ENCODE assay signal across 7 mouse cellular contexts in the genomic region with DNA sequence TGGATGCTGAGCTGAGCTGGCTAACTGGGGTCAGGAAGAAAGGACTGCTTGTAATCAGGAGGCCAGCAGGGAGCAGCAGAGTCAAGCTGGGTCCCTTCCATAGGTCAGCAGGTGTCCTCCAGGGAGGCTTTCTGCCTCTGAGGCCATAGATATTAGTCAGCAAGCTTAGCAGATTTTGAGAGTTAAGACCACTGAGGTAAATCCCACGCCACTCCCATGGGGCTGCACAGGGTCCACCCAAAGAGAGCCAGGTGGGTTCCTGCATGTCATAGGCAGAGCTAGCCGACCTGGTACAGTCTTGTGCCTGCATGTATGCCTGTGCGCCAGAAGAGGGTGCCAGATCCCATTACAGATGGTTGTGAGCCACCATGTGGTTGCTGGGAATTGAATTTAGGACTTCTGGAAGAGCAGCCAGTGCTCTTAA.
DNase-seq lines count a peak whose midpoint lies in the region; ATAC-seq and TF ChIP-seq lines count a peak whose summit lies in the region.

No protein-coding gene starts in this region.

- no peak for TF ChIP-seq EP300 in liver, postnatal 0 days (IDR thresholded peaks at IDR 0.05; ENCODE audit: low read depth)

- 0 out of 2 replicates have a peak overlapping the region, but pooled peaks have one; percentile 18 for H3K27ac ChIP-seq in layer of hippocampus, adult 2 months
- H3K27ac ChIP-seq in liver, postnatal 0 days (ENCODE audit: low read depth) = no peak overlapping the region
- H3K27ac ChIP-seq in forebrain, embryonic 14.5 days (ENCODE audit: low read depth, low read length) = no peak overlapping the region

- peaks cover 42% of the 10 kb centered on the region for H3K4me1 ChIP-seq in liver, postnatal 0 days (ENCODE audit: insufficient read depth)
- peaks cover 17% of the 10 kb centered on the region for H3K4me1 ChIP-seq in forebrain, embryonic 14.5 days (ENCODE audit: control insufficient read depth, insufficient read depth, low read length)

- WGBS in liver, postnatal 0 days (ENCODE audit: insufficient replicate concordance) = 52% methylated on average over 3 of the region's 3 CpGs
- WGBS in forebrain, embryonic 14.5 days = 48% methylated on average over 3 of the region's 3 CpGs

- no peaks in the 10 kb centered on the region for H3K36me3 ChIP-seq in liver, postnatal 0 days (replicated peaks; ENCODE audit: insufficient read depth, low read length)
- H3K36me3 ChIP-seq in forebrain, embryonic 14.5 days (ENCODE audit: control insufficient read depth, insufficient read depth, low read length) = no peaks in the 10 kb centered on the region

- ATAC-seq in liver, postnatal 0 days = peak; percentile 57
- ATAC-seq in forebrain, embryonic 14.5 days = no peak

- peak; percentile 63 for TF ChIP-seq CTCF in layer of hippocampus, adult 2 months (conservative IDR thresholded peaks at IDR 0.05)
- TF ChIP-seq CTCF in liver, postnatal 0 days (IDR thresholded peaks at IDR 0.05; ENCODE audit: low read depth) = peak; percentile 72

- no peak overlapping the region for H3K4me2 ChIP-seq in liver, postnatal 0 days (ENCODE audit: low read depth, low read length)
- H3K4me2 ChIP-seq in forebrain, embryonic 14.5 days (ENCODE audit: low read length) = no peak overlapping the region

- H3K9me3 ChIP-seq in liver, postnatal 0 days (ENCODE audit: low read length) = no peaks in the 10 kb centered on the region
- H3K9me3 ChIP-seq in forebrain, embryonic 14.5 days (replicated peaks; ENCODE audit: control insufficient read depth, low read length) = no peaks in the 10 kb centered on the region

- no peak overlapping the region for H3K9ac ChIP-seq in liver, postnatal 0 days (replicated peaks)
- no peak overlapping the region for H3K9ac ChIP-seq in forebrain, embryonic 14.5 days (ENCODE audit: low read length)

- DNase-seq in layer of hippocampus, adult 2 months (ENCODE audit: low spot score in 2 of 2) = no peak
- DNase-seq in layer of hippocampus, postnatal 14 days (ENCODE audit: low spot score in 2 of 2) = no peak
- peak; percentile 82 for DNase-seq in MN1 (ENCODE audit: low spot score)
- peak; percentile 69 to 76 for DNase-seq in cerebellum, postnatal 25 days
- peak; percentile 69 for DNase-seq in liver, postnatal 0 days
- DNase-seq in right cerebral cortex, postnatal 4 days = no peak
- no peak for DNase-seq in forebrain, embryonic 14.5 days (ENCODE audit: low spot score)

- H3K4me3 ChIP-seq in layer of hippocampus, adult 2 months = no peak overlapping the region
- H3K4me3 ChIP-seq in liver, postnatal 0 days (ENCODE audit: low read depth, low read length) = no peak overlapping the region
- no peak overlapping the region for H3K4me3 ChIP-seq in forebrain, embryonic 14.5 days (ENCODE audit: low read depth, low read length)

- H3K27me3 ChIP-seq in liver, postnatal 0 days (ENCODE audit: insufficient read depth, low read length) = no peaks in the 10 kb centered on the region
- H3K27me3 ChIP-seq in forebrain, embryonic 14.5 days (replicated peaks; ENCODE audit: control insufficient read depth, insufficient read depth, low read length) = no peaks in the 10 kb centered on the region

Comparison
In these comparisons a context has a peak if more than half of its experiments do, and no peak if none do; other contexts are left out.
1. DNase-seq: peak in MN1 (single experiment), cerebellum, postnatal 25 days (2 of 2) and liver, postnatal 0 days (single experiment); none in layer of hippocampus, adult 2 months (0 of 2), layer of hippocampus, postnatal 14 days (0 of 2), right cerebral cortex, postnatal 4 days (single experiment) and forebrain, embryonic 14.5 days (single experiment).